Mouse (Mus musculus): Measurements from ENCODE around the gene Celf3.

Gene Celf3

DNA sequence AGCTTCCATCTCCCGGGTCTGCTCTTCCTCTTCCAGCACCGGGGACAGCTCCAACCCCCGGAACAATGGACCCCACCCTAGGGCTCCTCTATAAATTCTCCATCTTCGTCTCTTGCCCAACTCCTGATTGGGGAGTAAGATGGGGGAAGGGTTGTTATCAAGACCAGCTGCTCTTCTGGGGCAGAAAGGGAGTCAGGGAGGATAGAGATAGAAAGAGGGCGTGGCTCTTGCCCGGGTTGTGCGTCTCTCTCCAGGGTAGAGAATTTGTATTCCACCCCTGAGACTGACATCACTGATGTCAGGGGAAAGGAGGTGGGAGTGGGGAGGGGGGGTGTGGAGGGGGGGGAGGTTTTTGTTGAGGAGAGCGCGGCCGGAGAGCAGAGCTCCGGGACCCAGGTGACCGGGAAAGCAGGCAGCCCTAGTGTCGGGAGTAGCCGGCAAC, at the start of gene Celf3:
Celf3 (plus strand) TSS at position 315 of the 442 bp plus-strand sequence.
- no peak for DNase-seq (ENCODE audit: low spot score)

DNA sequence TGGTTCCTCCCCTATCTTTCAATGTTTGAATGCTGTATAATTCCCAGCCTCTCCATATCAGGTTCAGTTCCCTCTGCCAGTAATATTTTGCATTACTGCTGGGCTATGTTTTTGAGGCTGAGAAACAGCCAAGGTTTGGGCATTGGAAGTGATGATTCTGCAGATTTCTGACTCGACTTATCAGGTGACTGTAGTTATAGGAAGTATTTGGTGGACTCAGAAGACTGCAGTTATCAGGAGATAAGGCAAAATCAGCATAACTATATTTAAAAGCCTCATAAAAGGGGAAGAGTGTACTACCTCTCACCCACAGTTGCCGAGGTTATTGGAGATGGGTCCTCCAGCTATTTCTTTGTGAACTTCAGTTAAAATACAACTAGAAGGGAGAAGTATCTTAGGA, 47.1 kb upstream of the Celf3 start:
- DNase-seq (ENCODE audit: low spot score): no peak

DNA sequence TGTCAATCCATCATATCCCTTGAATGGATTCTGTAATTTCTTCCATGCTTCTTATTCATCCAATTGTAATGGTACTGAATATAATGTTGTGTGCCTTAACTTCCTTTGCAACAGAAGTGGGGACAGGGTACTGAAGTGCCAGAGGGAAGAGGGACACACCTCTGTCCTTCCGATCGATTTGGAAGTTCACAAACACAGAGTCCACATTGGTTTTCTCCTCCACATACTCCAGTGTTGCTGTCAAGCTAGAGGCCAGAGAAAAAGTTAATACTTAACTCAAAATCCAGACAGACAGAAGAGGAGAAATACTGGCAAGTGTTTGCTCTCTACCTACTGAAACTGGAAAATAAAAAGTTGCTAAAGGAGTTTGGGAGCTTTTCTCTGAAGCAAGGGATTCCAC, 43.8 kb upstream of the Celf3 start:
- no peak for DNase-seq (ENCODE audit: low spot score)

DNA sequence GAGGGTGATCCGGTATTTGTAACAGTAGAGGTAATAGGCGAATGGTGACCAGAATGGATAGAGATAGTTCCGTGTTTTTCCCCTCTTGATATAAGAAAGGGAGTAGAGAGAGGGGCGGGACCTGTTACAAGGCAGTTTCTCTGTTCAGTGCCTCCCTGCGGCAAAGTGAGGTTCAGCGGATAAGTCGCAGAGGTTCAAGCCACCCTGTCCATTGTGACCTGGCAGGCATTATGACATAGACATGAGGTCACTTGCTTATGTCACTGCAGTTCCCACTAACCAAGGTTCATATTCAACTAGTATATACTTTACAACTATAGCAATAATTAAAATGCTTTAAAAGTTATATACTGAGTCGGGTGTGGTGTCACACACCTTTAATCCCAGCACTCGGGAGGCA, 41.7 kb upstream of the Celf3 start:
- DNase-seq (ENCODE audit: low spot score): no peak

DNA sequence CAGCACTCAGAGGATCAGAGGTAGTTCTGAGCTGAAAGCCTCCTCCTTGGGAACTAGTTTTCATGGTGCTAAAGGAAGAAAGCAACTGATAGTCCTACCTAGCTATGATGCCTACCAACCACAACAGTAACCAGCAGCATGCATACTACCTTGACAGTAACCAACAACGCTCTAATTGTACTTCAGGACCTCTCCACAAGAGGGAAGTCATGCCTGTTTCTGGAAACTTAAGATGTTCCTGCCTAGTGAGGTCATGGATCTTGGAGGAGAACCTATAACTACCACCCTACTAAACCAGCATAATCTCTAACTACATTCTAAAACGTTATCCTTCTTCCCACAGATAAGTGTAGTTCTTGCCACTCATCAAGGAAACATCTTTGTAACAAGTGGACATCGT, 36.9 kb upstream of the Celf3 start:
- DNase-seq (ENCODE audit: low spot score): peak; percentile 20

DNA sequence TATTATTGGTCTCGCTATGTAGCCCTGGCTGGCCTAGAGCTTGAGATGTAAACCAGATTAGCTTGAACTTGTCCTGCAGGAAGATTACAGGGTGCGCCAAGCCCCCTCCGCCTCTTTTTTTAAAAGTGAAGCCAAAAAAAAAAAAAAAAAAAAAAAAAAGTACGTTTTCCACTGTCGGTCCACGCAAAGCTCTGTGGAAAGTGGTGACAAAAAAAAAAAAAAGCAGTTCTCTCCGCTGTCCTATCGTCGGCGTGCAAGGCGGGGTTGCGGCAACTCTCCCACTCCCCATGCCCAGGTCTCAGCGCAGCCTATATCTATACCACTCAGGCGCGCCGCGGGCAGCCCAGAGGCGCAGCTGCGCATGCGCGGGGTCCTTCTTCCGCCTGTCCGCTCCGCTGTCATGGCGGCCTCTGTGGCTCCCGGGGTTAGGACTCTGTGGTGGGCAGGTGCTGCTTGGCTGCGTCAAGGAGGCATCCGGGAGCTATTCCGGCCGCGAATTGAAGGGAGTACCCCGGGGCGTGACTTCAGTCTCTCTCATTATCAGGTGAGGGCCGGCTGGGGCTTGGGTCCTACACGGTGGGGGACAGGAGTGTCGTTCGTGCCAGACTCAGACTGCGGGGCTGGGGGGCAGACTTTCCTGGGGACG, 35.0 kb upstream of the Celf3 start, which contains the start of gene Mrpl9:
Mrpl9 (plus strand) TSS at position 368 of the 646 bp plus-strand sequence.
- DNase-seq (ENCODE audit: low spot score): peak; percentile 95

DNA sequence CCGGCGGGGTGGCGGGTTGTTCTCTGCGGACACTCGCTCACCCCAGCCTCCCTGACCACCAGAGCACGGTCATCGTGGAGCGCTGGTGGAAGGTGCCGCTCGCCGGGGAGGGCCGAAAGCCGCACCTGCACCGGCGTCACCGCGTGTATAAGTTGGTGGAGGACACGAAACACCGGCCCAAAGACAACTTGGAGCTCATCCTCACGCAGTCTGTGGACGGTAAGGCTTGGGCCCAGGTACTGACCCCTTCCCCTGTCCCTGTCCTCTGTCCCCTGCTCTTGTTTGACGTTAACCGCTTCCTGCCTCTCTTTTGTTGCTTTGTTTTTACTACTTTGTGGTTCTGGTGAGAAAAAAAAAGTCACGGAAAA, 34.5 kb upstream of the Celf3 start, which contains the start of gene Oaz3:
Oaz3 (minus strand) TSS at position 319 of the 368 bp plus-strand sequence.
- DNase-seq (ENCODE audit: low spot score): peak; percentile 46

DNA sequence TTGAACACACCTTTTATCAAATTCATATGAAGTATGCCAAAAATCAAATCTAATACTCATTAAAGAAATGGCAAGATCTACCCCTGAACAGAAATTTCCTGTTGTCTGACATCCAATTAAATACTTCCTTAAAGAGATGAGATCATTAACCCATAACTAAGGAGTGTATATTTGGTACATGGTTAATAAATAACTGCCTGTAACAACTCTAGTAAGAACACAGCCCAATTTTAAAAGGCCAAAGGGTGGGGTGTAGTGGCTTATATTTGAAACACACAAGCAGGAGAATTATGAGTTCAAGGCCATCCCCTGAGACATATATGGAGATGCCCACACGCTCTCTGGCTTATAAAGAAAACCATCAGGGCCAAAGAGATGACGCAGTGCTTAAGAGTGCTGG, 28.7 kb upstream of the Celf3 start:
- DNase-seq (ENCODE audit: low spot score): no peak

DNA sequence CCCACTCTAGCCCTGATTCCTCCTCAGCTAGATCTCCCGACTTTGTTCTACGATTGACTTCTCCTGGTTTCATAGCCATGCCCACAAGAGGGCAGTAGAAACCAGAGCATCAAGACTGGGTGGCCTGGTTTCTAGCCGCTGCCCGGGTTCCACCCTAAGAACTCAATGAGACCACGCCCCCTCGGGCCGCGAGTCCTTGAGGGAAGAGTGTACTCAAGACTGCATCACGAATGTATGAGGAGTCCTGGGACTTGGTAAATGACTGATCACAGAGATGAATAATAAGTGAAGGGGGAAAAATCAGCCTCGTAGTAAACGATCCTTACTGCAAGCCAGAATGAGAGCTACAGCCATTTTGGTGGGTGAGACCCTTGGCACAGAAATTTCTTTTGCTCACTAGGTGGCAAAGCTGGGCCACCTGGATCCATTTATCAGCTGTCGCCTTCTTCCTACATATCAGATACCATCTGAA, 21.5 kb upstream of the Celf3 start:
- peak; percentile 54 for DNase-seq (ENCODE audit: low spot score)

DNA sequence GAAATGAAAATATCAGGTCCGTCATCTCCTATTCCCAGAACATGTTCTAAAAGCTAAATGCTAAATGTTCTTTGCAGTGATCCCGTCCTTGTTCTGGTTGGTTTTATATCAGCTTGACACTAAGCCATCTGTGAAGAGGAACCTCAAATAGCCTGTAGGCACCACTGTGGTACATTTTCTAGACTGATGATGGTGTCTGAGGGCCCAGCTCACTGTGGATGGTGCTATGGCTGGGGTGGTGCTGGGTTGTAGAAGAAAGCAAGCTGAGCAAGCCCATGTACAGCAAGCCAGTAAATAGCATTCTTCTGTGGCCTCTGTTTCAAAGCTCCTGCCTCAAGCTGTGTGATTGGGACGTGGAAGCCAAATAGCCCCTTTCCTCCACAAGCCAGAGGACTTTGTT, 21.0 kb upstream of the Celf3 start:
- DNase-seq (ENCODE audit: low spot score): no peak

DNA sequence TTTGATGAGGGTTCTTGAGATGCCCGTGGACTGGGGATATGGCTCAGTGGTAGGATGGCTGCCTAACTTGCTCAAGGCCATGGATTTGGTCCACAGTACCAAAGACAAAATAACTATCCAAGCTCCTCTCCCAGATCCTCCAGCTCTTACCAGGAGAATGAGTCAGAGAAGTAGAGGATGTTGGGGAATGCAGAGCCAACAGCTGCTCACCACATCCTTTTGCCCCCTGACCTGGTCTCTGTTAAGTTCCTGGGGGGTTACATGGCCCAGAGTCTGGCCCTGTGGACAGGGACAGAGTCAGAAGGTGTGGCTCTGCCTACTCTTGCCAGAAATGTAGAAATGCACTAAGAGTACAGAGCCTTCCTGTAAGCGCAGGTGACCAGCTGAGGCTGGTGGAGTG, 18.3 kb upstream of the Celf3 start:
- DNase-seq (ENCODE audit: low spot score): no peak

DNA sequence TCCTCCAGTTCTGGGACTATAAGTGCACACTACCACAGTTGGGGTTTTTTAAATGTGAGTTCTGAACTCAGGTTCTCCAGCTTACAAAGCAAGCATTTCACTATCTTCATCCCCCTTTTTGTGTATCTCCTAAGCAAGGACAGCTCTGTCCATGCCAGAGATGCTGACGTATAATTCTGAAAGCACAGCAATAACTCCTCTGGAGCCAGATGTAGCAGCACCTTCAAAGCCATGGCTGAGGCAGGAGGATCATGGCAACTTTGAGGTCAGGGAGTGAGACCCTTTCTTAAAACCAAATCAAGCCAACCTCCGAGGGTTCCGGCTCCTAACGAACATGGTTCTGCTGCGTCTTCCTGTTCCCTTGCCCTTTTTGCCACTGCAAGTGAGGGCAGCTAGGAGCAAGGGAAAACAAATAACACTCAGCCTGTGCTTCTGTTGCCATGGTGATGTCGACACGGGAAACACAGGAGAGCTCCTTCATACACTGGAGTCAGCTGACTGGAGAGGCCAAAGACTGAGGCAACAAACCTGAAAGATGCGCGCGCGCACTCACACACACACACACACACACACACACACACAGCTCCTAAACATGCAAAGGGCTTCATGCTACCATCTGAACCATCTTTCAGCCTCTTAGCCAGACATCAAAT, 14.0 kb upstream of the Celf3 start:
- DNase-seq (ENCODE audit: low spot score): no peak

DNA sequence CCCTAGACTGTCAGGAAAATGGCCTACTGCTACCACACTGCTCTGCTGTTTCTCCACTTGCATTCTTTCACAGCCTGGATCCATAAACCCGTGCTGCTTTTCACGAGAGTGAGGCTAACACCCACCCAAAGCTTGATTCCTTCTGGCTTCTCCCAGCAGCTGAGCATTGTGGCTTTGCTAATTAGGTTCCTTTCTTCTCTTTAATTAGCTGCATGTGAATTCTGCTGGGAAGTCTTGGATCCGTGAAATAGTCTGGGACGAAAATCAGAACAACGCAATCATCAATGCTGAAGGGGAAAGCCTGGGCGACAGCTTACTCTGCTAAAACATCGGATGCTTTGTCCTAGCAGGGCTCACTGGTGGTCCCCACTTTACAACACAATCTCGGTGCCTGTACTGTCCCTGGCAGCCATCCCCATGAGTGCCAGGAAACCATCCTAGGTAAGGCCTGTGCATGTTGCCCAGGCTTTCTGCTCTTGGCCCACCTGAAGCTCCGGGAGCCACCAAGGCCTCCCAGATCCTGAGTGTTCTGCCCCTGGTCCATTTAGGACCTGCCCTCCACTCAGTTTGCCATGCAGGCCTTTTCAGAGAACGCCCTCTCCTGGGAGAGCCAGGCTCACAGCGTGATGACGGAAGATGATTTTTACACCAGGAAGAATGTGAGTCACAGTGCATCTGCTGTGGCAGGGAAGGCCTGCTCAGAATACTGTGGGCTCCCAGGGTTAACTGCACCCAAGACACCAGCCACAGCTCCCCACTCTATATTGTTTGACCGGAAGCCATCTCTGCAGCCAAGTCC, 12.3 kb upstream of the Celf3 start:
- no peak for DNase-seq (ENCODE audit: low spot score)

DNA sequence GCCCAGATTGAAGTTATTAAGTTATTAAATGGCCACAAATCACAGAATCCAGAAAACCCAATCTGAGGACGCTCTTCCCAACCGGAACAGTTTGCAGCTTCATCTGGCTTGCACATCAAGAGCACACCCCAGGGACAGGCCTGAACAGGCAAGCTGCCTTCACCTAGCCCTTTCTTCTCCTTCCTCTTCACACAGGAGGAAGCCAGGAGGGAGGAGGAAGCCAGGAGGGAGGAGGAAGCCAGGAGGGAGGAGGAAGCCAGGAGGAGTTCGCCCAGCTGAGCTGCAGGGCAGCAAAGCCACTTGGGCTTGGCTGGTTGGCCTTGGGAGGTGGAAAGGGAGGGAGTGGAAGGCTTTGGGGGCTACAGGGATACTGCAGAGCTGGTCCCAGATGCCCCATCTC, 9.2 kb upstream of the Celf3 start:
- no peak for DNase-seq (ENCODE audit: low spot score)

DNA sequence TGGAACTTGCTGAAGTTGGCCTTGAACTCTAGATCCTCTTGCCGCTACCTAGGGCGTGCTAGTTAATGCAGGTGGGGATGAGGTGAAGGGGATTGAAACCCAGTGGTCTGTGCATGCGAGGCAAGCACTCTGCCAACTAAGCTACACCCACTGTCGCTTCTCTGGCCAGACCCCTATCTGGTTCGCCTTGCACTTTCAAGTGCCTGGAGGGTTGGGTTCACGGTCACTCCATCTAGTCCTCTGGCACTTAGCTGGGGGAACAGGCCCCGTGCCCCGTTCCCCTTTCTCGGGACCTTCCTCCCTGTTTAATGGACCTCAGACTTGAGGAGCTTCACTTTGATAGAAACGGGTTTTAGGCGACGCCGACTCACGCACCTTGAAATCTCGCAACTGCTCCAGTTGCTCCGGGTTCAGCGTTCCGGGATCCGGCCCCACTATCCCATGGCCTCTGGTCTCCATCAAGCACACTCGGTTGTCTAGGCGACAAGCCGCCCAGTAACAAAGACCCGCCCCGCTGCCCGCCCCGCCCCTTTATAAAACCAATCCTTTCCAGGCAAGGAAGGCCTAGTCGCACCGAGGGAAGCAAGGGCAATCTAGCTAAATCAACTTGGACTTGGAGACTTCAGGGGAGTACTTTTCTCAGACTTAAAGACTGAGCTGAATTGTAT, 5.5 kb upstream of the Celf3 start:
- no peak for DNase-seq (ENCODE audit: low spot score)

DNA sequence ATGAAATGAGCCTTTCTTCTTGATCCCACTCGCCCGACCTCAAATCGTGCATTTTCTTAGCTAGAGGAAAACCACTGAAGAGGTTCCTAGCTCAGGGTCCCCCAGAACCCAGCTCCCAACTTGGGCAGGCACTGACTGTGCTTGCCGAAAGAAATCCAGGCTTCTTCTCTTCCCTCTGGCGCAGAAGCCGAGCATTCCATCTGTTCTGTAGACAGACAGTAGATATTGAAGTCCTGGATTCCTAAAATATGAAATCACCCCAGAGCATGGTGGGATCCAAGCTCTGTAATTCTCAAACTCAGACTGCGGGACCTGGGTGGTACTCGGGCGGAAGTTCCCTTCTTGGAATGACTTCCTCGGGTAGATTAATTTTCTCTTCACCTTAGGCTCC, 5.0 kb upstream of the Celf3 start:
- DNase-seq (ENCODE audit: low spot score): no peak

DNA sequence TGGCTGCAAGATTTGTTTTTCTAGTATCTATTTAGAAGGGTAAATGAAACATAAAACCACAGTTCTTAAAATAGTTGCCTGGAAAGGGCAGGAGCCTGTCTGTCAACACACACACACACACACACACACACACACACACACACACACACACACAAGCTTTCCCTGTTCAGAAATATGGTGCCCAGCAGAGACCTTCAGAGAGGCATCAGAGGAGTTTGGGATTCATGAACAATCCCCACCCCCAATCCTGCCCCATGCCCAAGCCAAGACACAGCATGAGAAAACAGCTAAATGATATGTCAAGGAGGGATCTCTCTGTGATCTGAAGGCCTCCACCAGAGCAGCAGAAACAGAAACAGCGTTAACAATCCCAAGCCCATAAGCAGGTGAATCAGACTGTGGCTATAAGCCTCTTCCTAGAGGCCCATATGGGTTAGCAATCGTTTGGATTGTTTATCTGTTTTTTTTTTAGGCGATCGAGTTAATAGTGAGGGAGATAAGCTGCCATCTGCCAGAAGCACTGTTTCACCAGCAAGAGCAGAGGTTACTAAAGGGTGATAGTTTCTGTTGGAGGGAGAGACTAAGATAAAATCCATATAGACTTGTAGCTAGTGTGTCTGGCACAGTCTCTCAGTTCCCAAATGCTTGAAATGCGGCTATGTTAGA, 4.4 kb upstream of the Celf3 start:
- DNase-seq (ENCODE audit: low spot score): no peak

DNA sequence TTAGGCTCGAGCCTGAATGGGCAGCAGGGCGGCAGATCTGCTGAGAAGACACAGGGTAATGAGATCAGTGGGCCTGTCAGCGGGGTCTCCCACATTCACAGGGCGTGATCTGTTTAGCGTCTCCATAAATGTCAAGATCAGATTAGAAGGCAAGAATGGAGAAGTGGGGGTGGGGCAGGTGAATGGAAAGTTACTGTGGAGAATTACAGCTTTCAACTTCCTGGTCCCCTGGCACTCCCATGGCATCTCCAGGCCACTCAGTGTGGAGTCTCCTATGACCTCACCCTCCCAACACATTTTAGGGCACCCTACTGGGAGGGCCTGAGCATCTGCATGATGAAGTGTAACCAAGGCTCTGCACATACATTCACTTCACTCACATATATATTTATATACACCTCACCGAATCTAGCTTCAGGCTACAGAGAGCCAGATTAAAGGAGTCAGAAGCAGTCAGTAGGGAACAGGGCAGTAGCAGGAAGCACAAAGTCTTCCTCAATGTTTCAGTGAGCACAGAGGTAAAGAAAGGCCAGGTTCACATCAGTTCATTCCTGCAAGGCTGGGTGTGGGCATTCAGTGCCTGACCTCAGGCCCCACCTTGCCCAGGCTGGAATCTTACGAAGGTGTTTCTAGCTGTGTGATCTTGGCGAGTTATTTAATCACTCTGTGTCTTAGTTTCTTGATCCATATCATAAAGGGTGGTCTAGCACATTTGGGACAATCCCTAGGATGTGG, 1.6 kb upstream of the Celf3 start:
- DNase-seq (ENCODE audit: low spot score): no peak

DNA sequence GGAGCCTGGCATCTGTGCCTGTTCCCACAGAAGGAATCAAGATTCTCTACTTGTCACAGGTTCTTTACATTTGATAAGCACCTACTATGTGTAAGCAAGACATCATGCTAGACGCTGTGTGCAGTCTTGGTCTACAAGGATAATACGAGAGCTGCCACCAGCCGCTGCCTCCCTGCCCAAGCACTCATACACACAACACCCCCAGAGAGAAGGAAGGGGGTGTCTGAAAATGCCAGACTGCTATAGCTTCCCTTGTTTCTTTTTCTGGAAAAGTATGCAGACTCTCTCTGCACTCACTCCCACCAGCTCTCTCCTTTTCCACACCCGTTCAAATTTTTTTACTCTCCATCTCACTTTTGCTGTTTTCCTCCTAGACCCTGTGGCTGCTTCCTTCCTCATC, 651 bp upstream of the Celf3 start:
- DNase-seq (ENCODE audit: low spot score): no peak

DNA sequence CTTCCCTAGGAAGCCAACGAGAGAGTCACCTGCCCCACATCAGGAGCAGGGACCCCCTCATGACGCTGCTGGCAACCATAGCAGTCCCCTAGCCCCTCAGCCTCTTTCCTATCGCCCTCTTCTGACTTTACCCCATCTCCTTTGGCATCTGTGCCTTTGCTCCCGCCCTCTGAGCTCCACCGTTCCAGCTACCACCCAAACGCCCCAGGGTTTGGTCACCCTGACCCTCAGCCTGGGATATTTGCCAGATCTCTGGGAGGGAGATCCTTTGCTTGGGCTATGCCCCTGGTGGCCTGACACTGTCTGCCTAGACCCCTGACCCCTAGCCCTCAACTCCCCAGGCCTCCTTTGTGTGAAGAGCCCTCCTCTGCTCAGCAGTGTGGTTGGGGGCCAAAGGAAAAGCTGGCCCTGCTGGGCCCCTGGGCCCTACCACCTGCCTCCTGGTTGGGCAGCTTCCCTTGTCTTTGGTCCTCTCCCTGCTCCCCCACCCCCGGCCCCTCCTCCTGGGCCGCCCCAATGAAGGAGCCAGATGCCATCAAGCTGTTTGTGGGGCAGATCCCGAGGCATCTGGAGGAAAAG, 585 bp downstream of the Celf3 start:
- DNase-seq (ENCODE audit: low spot score): no peak

DNA sequence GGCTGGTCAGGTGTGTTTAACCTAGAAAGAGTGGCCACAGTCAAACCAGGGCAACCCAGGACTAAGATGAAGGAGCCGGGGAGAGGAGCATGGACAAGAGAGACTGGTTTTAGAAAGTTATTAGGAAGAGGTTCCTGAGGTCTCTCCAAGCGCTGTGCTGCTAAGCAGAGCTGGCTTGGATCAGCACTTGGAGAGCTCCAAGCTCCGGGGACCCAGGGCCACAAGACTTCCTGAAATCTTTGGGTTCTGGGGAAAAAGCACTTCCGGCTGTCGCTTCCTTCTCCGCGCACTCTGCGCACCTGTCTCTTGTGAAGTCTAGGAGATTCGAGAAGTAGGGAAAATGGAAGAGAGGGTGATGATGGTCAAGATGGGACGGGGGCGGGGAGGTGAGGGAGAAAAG, 1.5 kb downstream of the Celf3 start:
- no peak for DNase-seq (ENCODE audit: low spot score)
